Mouse (Mus musculus) stomach, postnatal 0 days (tissue): ENCODE results near the gene Gm10337.

Experiments
- CTCF ChIP-seq: IDR thresholded peaks from 2 replicates; pipeline ENCODE4 v1.5.1; 2016; ENCODE audit warnings: antibody characterized with exemption, low read depth, mild to moderate bottlenecking, moderate library complexity
- EP300 ChIP-seq: optimal IDR thresholded peaks from 2 replicates; pipeline ENCODE3; 2016; ENCODE audit warnings: antibody characterized with exemption

GRCm38 (mm10) chr15:102515261-102515660 lies 11.7 kb downstream of the Gm10337 start:
- TF ChIP-seq CTCF (no peak), EP300 (no peak)
